Mouse (Mus musculus) forebrain, embryonic 13.5 days (tissue): Measurements from ENCODE around the gene Gm21083. TPM values are rescaled to one million over a fixed set of nuclear protein-coding genes. Genes with fewer than 3 reads are reported as not detected.

ENCODE experiments used
- polyA plus RNA-seq: library from polyadenylated mRNA; unstranded; fragments of >200 nt; fragmentation: Nextera tagmentation; extraction: Ambion mirVana; gene quantifications from 2 replicates; pipeline ENCODE4 v1.2.1, GENCODE M21; 2015

The Gm21083 gene
- polyA plus RNA-seq, 1 experiment from 2014 or later = not detected

Other genes with a start within 250 kb of the Gm21083 start
- gene Gm21149, start 100.8 kb upstream of the Gm21083 start, polyA plus RNA-seq = not detected in 2 replicates
- gene Gm21190, start 48.1 kb upstream of the Gm21083 start, polyA plus RNA-seq = not detected in 2 replicates
- gene Speer4d, start 41.7 kb downstream of the Gm21083 start, polyA plus RNA-seq = not detected in 2 replicates
- not detected in 2 replicates for gene 4930572O03Rik, start 79.7 kb downstream of the Gm21083 start, polyA plus RNA-seq
- gene Speer4c, start 136.9 kb downstream of the Gm21083 start, polyA plus RNA-seq = not detected in 2 replicates